Mouse (Mus musculus) heart, postnatal 0 days (tissue): ENCODE data around the gene Pheta1.

Source experiments
- CTCF ChIP-seq: IDR thresholded peaks from 2 replicates; pipeline ENCODE4 v1.5.1; 2016; ENCODE audit warnings: antibody characterized with exemption, control low read depth, low read depth
- EP300 ChIP-seq: IDR thresholded peaks from 2 replicates; pipeline ENCODE4 v1.6.1; 2016; ENCODE audit warnings: antibody characterized with exemption, low read depth

- TF ChIP-seq CTCF (no peak), EP300 (no peak)
Observed at GRCm38 (mm10) chr5:121825606-121826005, 23.2 kb upstream of the Pheta1 start.
